Mouse (Mus musculus) limb, embryonic 13.5 days (tissue): ENCODE measurements around the gene Btg4. TPM values are rescaled to one million over a fixed set of nuclear protein-coding genes. Genes with fewer than 3 reads are reported as not detected.

Source experiments
- ATAC-seq: fragments of 200-750 bp; cut with Nextera tagmentation; 2 replicates; pipeline ENCODE4 v1.8.0; 2017; ENCODE audit warnings: low read depth, moderate number of reproducible peaks, moderate TSS enrichment; ENCODE audit not compliant: low FRiP score
- H3K27ac ChIP-seq: fragments of 300-500 bp; sonication (generic); 2 replicates; pipeline ENCODE4 v1.5.1; 2015; ENCODE audit warnings: inconsistent platforms, mild to moderate bottlenecking, moderate library complexity
- H3K27me3 ChIP-seq: fragments of 300-500 bp; sonication (generic); 2 replicates; pipeline ENCODE4 v1.6.1; 2015; ENCODE audit warnings: mild to moderate bottlenecking, inconsistent platforms
- H3K36me3 ChIP-seq: fragments of 300-500 bp; sonication (generic); 2 replicates; pipeline ENCODE4 v1.6.1; 2015; ENCODE audit warnings: inconsistent platforms, mild to moderate bottlenecking, moderate library complexity
- H3K4me1 ChIP-seq: fragments of 300-500 bp; sonication (generic); 2 replicates; pipeline ENCODE4 v1.6.1; 2015; ENCODE audit warnings: inconsistent platforms
- H3K4me2 ChIP-seq: fragments of 300-500 bp; sonication (generic); replicated peaks from 2 replicates; pipeline ENCODE4 v1.6.1; 2015; ENCODE audit warnings: inconsistent platforms, mild to moderate bottlenecking, moderate library complexity
- H3K4me3 ChIP-seq: fragments of 300-500 bp; sonication (generic); 2 replicates; pipeline ENCODE4 v1.5.1; 2015; ENCODE audit warnings: moderate library complexity, mild to moderate bottlenecking, inconsistent platforms
- H3K9ac ChIP-seq: fragments of 300-500 bp; sonication (generic); 2 replicates; pipeline ENCODE4 v1.6.1; 2015; ENCODE audit warnings: mild to moderate bottlenecking, inconsistent platforms
- H3K9me3 ChIP-seq: fragments of 300-500 bp; sonication (generic); 2 replicates; pipeline ENCODE4 v1.6.1; 2016; ENCODE audit warnings: inconsistent platforms
- WGBS: fragments of 180-500 bp; shearing (Covaris S2); methylation state at CpG from one replicate; pipeline ENCODE4 v1.1.7; 2015; 5-methylcytosine and 5-hydroxymethylcytosine counted together
- polyA plus RNA-seq: library from polyadenylated mRNA; unstranded; fragments of >200 nt; fragmentation: Nextera tagmentation; extraction: Ambion mirVana; gene quantifications from 2 replicates; pipeline ENCODE4 v1.2.1, GENCODE M21; 2015

Btg4 gene
- polyA plus RNA-seq, 1 experiment from 2014 or later = not detected

GRCm38 (mm10) chr9:51042136-51042535 lies 18.6 kb upstream of the Btg4 start:
- Histone ChIP-seq H3K4me1 (no peaks in the 10 kb centered on the region), H3K36me3 (no peaks in the 10 kb centered on the region), H3K27me3 (no peaks in the 10 kb centered on the region), H3K9ac (no peak overlapping the region), H3K27ac (no peak overlapping the region), H3K9me3 (no peaks in the 10 kb centered on the region), H3K4me2 (no peak overlapping the region), H3K4me3 (no peak overlapping the region)
- no peak for ATAC-seq
- WGBS = 77% methylated on average over 6 of the region's 6 CpGs

- Histone ChIP-seq H3K9ac (no peak overlapping the region), H3K36me3 (no peaks in the 10 kb centered on the region), H3K27ac (no peak overlapping the region), H3K4me1 (peaks cover 7% of the 10 kb centered on the region), H3K27me3 (no peaks in the 10 kb centered on the region), H3K9me3 (no peaks in the 10 kb centered on the region), H3K4me2 (no peak overlapping the region), H3K4me3 (no peak overlapping the region)
- WGBS = 72% methylated on average over 3 of the region's 3 CpGs
- no peak for ATAC-seq
Measured at GRCm38 (mm10) chr9:51052180-51052579, 8.5 kb upstream of the Btg4 start.

GRCm38 (mm10) chr9:51056360-51057324 lies 4.1 kb upstream of the Btg4 start:
- ATAC-seq = no peak
- no peak overlapping the region for H3K4me2 ChIP-seq
- H3K4me1 ChIP-seq = peaks cover 7% of the 10 kb centered on the region
- no peaks in the 10 kb centered on the region for H3K36me3 ChIP-seq
- no peak overlapping the region for H3K4me3 ChIP-seq
- H3K27ac ChIP-seq = no peak overlapping the region
- 41% methylated on average over 3 of the region's 3 CpGs for WGBS
- no peaks in the 10 kb centered on the region for H3K27me3 ChIP-seq
- H3K9me3 ChIP-seq = no peaks in the 10 kb centered on the region
- H3K9ac ChIP-seq = no peak overlapping the region

- Histone ChIP-seq H3K9ac (no peak overlapping the region), H3K4me1 (peaks cover 7% of the 10 kb centered on the region), H3K27ac (no peak overlapping the region), H3K4me2 (no peak overlapping the region), H3K27me3 (no peaks in the 10 kb centered on the region), H3K9me3 (no peaks in the 10 kb centered on the region), H3K4me3 (no peak overlapping the region), H3K36me3 (peaks cover 7% of the 10 kb centered on the region; the same call in 1 of the 2 replicates)
- ATAC-seq = no peak
- 80% methylated on average over 4 of the region's 4 CpGs for WGBS
Measured at GRCm38 (mm10) chr9:51058951-51059521, 1.7 kb upstream of the Btg4 start.

- no peak for ATAC-seq
- no peaks in the 10 kb centered on the region for H3K4me1 ChIP-seq
- no peak overlapping the region for H3K9ac ChIP-seq
- no peaks in the 10 kb centered on the region for H3K36me3 ChIP-seq
- WGBS = 53% methylated on average over 3 of the region's 3 CpGs
- H3K27ac ChIP-seq = no peak overlapping the region
- no peaks in the 10 kb centered on the region for H3K9me3 ChIP-seq
- H3K4me2 ChIP-seq = no peak overlapping the region
- H3K27me3 ChIP-seq = no peaks in the 10 kb centered on the region
- H3K4me3 ChIP-seq = no peak overlapping the region
Measured at GRCm38 (mm10) chr9:51068202-51068601, 7.5 kb downstream of the Btg4 start.

- 85% methylated on average over 4 of the region's 4 CpGs for WGBS
Measured at GRCm38 (mm10) chr9:51070801-51071200, 10.1 kb downstream of the Btg4 start.

GRCm38 (mm10) chr9:51075780-51076179 lies 15.1 kb downstream of the Btg4 start:
- no peaks in the 10 kb centered on the region for H3K36me3 ChIP-seq
- peak overlapping the region; percentile 54 for H3K4me3 ChIP-seq
- H3K4me2 ChIP-seq = peak overlapping the region; percentile 93
- peak overlapping the region; percentile 76 for H3K27ac ChIP-seq
- WGBS = 17% methylated on average over 3 of the region's 3 CpGs
- H3K27me3 ChIP-seq = no peaks in the 10 kb centered on the region
- peak overlapping the region; percentile 60 for H3K9ac ChIP-seq
- no peaks in the 10 kb centered on the region for H3K9me3 ChIP-seq
- ATAC-seq = peak; percentile 84
- H3K4me1 ChIP-seq = peaks cover 28% of the 10 kb centered on the region

More at GRCm38 (mm10) chr9:51070801-51071200, 10.1 kb downstream of the Btg4 start:
- Histone ChIP-seq H3K4me1 (peaks cover 11% of the 10 kb centered on the region), H3K36me3 (no peaks in the 10 kb centered on the region), H3K9me3 (no peaks in the 10 kb centered on the region), H3K27ac (no peak overlapping the region), H3K9ac (no peak overlapping the region), H3K27me3 (no peaks in the 10 kb centered on the region), H3K4me2 (no peak overlapping the region), H3K4me3 (no peak overlapping the region)
- no peak for ATAC-seq

GRCm38 (mm10) chr9:51076300-51076978 lies 15.7 kb downstream of the Btg4 start:
- Histone ChIP-seq H3K36me3 (no peaks in the 10 kb centered on the region), H3K9ac (peak overlapping the region; percentile 60), H3K4me2 (peak overlapping the region; percentile 93), H3K4me1 (peaks cover 28% of the 10 kb centered on the region), H3K9me3 (no peaks in the 10 kb centered on the region), H3K27me3 (no peaks in the 10 kb centered on the region), H3K27ac (peak overlapping the region; percentile 76; the same call in 1 of the 2 replicates), H3K4me3 (peak overlapping the region; percentile 54)
- WGBS = under 1% methylated on average over 17 of the region's 17 CpGs
- peak; percentile 13; the same call in 1 of the 2 replicates for ATAC-seq

- peaks cover 28% of the 10 kb centered on the region for H3K4me1 ChIP-seq
- ATAC-seq = peak; percentile 92
- H3K4me3 ChIP-seq = peak within 1 kb of the TSS; percentile 54
- H3K27ac ChIP-seq = peak within 1 kb of the TSS; percentile 76
- WGBS = under 1% methylated on average over 14 of the region's 14 CpGs
- no peaks in the 10 kb centered on the region for H3K27me3 ChIP-seq
- peak within 1 kb of the TSS; percentile 60 for H3K9ac ChIP-seq
- no peaks in the 10 kb centered on the region for H3K9me3 ChIP-seq
- no peaks in the 10 kb centered on the region for H3K36me3 ChIP-seq
- peak within 1 kb of the TSS; percentile 93 for H3K4me2 ChIP-seq
Measured at GRCm38 (mm10) chr9:51076979-51077315, 16.2 kb downstream of the Btg4 start, which contains the start of gene Layn. Gene Layn, minus strand, starts transcription at chr9:51077094.

GRCm38 (mm10) chr9:51081614-51082013 lies 20.9 kb downstream of the Btg4 start:
- no peaks in the 10 kb centered on the region for H3K36me3 ChIP-seq
- no peaks in the 10 kb centered on the region for H3K9me3 ChIP-seq
- no peak overlapping the region for H3K4me2 ChIP-seq
- H3K9ac ChIP-seq = no peak overlapping the region
- 81% methylated on average over 5 of the region's 5 CpGs for WGBS
- no peak for ATAC-seq
- peaks cover 11% of the 10 kb centered on the region for H3K4me1 ChIP-seq
- no peak overlapping the region for H3K4me3 ChIP-seq
- H3K27ac ChIP-seq = no peak overlapping the region
- H3K27me3 ChIP-seq = no peaks in the 10 kb centered on the region

GRCm38 (mm10) chr9:51093697-51094096 lies 33.0 kb downstream of the Btg4 start:
- H3K9me3 ChIP-seq = no peaks in the 10 kb centered on the region
- no peak for ATAC-seq
- WGBS = 62% methylated on average over 5 of the region's 5 CpGs

GRCm38 (mm10) chr9:51096306-51096705 lies 35.6 kb downstream of the Btg4 start:
- Histone ChIP-seq H3K9me3 (no peaks in the 10 kb centered on the region), H3K36me3 (no peaks in the 10 kb centered on the region), H3K9ac (no peak overlapping the region), H3K4me3 (no peak overlapping the region), H3K27me3 (peaks cover 9% of the 10 kb centered on the region; the same call in 1 of the 2 replicates), H3K4me1 (no peaks in the 10 kb centered on the region), H3K4me2 (no peak overlapping the region), H3K27ac (no peak overlapping the region)
- ATAC-seq = no peak
- 51% methylated on average over 2 of the region's 2 CpGs for WGBS

More at GRCm38 (mm10) chr9:51093697-51094096, 33.0 kb downstream of the Btg4 start:
- Histone ChIP-seq H3K27me3 (no peaks in the 10 kb centered on the region), H3K4me3 (no peak overlapping the region), H3K36me3 (no peaks in the 10 kb centered on the region), H3K9ac (no peak overlapping the region), H3K4me1 (no peaks in the 10 kb centered on the region), H3K4me2 (no peak overlapping the region), H3K27ac (no peak overlapping the region)
